Mouse (Mus musculus) bone marrow macrophage, adult 2 months (primary cell): ENCODE measurements around the gene Pla2g2c. TPM values are rescaled to one million over a fixed set of nuclear protein-coding genes. Genes with fewer than 3 reads are reported as not detected.

Experiments used
- H3K27ac ChIP-seq: 2 replicates; pipeline ENCODE4 v1.5.1; 2012; ENCODE audit warnings: low read depth, low read length; ENCODE audit not compliant: insufficient read depth
- H3K4me1 ChIP-seq: 2 replicates; pipeline ENCODE4 v1.6.1; 2012; ENCODE audit warnings: low read length; ENCODE audit not compliant: control insufficient read depth, insufficient read depth
- H3K4me3 ChIP-seq: 2 replicates; pipeline ENCODE4 v1.5.1; 2012; ENCODE audit warnings: mild to moderate bottlenecking, low read length, moderate library complexity; ENCODE audit not compliant: insufficient read depth
- CTCF ChIP-seq: IDR thresholded peaks from 2 replicates; pipeline ENCODE4 v1.5.1; 2012; ENCODE audit warnings: low read depth, mild to moderate bottlenecking, low read length, moderate library complexity
- POLR2A ChIP-seq: IDR thresholded peaks from 2 replicates; pipeline ENCODE4 v1.6.1; 2012; ENCODE audit warnings: mild to moderate bottlenecking, low read depth, low read length, borderline replicate concordance
- polyA plus RNA-seq: library from polyadenylated mRNA; stranded (reverse); fragments of >200 nt; gene quantifications from 2 replicates; pipeline ENCODE4 v1.2.4, GENCODE M21; 2012; ENCODE audit not compliant: missing spikeins, insufficient read depth, insufficient read length

Gene Pla2g2c
- polyA plus RNA-seq, 1 experiment, result not detected

DNA sequence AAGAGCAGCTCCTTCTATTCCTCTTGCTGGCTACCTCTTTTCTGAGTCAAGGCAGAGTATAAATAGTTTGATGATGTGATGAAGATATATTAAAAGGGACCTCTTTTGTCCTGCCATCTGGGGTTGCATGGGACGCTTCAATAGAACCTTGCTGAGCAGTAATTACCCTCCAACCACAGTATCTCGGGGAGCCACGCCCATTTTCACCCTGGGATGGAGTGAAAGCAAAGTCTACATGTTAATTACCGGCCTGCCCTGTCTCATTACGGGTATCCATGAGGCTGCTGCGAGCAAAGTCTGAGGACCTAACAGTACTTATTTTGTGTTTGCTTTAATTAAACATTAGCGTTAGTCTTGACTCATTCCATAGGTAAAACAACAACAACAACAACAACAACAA, 27.9 kb upstream of the Pla2g2c start:
- no peak overlapping the region for H3K27ac ChIP-seq
- no peak overlapping the region for H3K4me3 ChIP-seq
- TF ChIP-seq CTCF, result no peak
- TF ChIP-seq POLR2A, result no peak
- no peaks in the 10 kb centered on the region for H3K4me1 ChIP-seq

GRCm38 (mm10) chr4:138697166-138697860, 27.3 kb upstream of the Pla2g2c start:
- H3K4me3 ChIP-seq, result no peak overlapping the region
- H3K27ac ChIP-seq, result no peak overlapping the region
- H3K4me1 ChIP-seq, result no peaks in the 10 kb centered on the region
- no peak for TF ChIP-seq CTCF
- TF ChIP-seq POLR2A, result no peak

GRCm38 (mm10) chr4:138698296-138698695, 26.3 kb upstream of the Pla2g2c start:
- Histone ChIP-seq H3K27ac (no peak overlapping the region), H3K4me3 (no peak overlapping the region), H3K4me1 (no peaks in the 10 kb centered on the region)

GRCm38 (mm10) chr4:138700184-138700982, 24.2 kb upstream of the Pla2g2c start:
- no peak overlapping the region for H3K4me3 ChIP-seq
- TF ChIP-seq CTCF (peak; percentile 49), POLR2A (no peak)
- H3K4me1 ChIP-seq, result no peaks in the 10 kb centered on the region
- H3K27ac ChIP-seq, result no peak overlapping the region

More at GRCm38 (mm10) chr4:138698296-138698695, 26.3 kb upstream of the Pla2g2c start:
- no peak for TF ChIP-seq CTCF
- no peak for TF ChIP-seq POLR2A

GRCm38 (mm10) chr4:138701111-138701510, 23.5 kb upstream of the Pla2g2c start:
- Histone ChIP-seq H3K27ac (no peak overlapping the region), H3K4me3 (no peak overlapping the region)
- TF ChIP-seq CTCF (no peak), POLR2A (no peak)

DNA sequence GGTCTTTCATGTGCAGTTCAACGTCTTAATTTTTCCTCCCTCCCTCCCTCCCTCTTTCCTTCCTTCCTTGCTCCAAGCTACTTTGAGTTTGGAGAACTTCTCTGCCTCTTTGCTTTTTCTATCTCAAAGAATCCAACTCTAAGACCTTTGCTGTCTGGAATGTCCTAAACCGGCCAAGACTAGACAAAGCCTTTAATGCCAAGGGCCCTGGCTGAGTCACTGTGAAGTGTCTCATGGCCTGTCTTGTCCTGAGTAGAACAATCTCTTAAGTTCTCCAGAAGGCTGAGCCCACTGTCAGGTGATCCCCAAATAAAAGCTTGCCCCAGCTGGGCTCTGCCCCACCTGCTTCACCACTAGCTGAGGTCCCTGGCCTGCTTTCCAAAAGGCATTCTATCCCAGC, 22.6 kb upstream of the Pla2g2c start:
- no peak overlapping the region for H3K4me3 ChIP-seq
- H3K27ac ChIP-seq, result no peak overlapping the region
- H3K4me1 ChIP-seq, result no peaks in the 10 kb centered on the region
- TF ChIP-seq POLR2A (no peak), CTCF (no peak)

More at GRCm38 (mm10) chr4:138701111-138701510, 23.5 kb upstream of the Pla2g2c start:
- no peaks in the 10 kb centered on the region for H3K4me1 ChIP-seq

DNA sequence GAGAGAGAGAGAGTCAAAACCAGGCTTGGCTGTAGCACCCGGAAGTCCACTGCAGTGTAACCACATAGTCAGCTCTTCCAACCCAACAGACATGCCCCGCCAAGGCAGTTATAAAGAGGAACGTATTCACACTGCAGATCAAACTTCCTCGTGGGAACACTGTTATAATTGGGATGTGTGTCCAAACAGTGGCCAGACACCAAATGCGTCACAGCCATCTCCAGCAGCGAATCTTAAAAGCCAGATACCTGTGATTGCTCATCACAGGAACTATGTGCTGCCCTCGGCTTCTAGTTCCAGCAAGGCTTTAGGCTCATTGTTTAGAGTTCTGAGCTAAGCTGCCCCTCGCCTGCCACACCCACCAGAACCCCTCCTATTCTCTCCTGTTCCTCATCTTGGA, 22.1 kb upstream of the Pla2g2c start:
- no peaks in the 10 kb centered on the region for H3K4me1 ChIP-seq
- H3K27ac ChIP-seq, result no peak overlapping the region
- TF ChIP-seq POLR2A, result no peak
- TF ChIP-seq CTCF, result no peak
- H3K4me3 ChIP-seq, result no peak overlapping the region

DNA sequence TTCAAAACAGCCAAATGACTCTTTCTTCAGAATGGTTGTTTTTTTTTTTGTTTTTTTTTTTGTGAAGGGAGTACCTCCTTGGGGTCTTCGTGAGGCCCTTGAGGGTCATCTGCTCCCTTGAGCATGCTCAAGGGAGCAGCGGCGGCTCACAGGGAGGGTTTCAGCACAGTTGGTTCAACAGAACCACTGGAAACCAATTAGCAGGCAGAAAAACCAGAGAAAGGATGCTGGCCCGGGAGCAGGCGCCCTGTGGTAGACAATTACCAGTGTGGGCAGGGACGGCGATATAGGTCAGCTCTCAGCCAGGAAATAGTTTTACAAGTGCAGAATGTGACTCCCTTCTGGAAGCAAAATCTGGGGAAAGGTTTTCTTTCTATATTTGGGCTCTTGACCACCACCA, 21.0 kb upstream of the Pla2g2c start:
- no peaks in the 10 kb centered on the region for H3K4me1 ChIP-seq
- no peak overlapping the region for H3K4me3 ChIP-seq
- TF ChIP-seq POLR2A (no peak), CTCF (no peak)
- no peak overlapping the region for H3K27ac ChIP-seq

- Histone ChIP-seq H3K4me1 (no peaks in the 10 kb centered on the region), H3K27ac (no peak overlapping the region), H3K4me3 (no peak overlapping the region)
- TF ChIP-seq CTCF, result no peak
- TF ChIP-seq POLR2A, result no peak
Observed at GRCm38 (mm10) chr4:138704169-138704568, 20.4 kb upstream of the Pla2g2c start.

DNA sequence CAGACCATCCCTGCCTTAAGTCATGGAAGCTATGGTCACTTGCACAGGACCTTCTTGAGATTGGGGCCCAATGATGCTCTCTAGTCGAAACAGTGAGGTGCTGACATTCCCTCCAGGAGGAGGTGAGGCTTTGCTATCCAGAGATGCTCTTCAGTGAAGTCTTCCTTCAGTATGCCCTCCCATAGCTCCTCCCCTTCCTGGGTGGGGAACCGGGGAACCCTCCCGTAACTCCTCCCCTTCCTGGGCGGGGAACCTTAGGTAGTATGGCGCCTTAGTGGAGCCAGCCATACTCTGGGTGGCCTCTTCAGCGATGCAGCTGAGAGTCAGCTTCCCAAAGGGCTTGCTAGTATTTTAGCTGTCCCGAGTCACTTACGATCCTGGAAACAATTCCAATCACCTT, 18.0 kb upstream of the Pla2g2c start:
- TF ChIP-seq POLR2A (no peak), CTCF (no peak)
- Histone ChIP-seq H3K4me1 (no peaks in the 10 kb centered on the region), H3K4me3 (no peak overlapping the region), H3K27ac (no peak overlapping the region)
